Comparison of ENCODE assay signal across 8 mouse cellular contexts in genomic region chr2:151535961-151536617, GRCm38 (mm10). TPM values are rescaled to one million over a fixed set of nuclear protein-coding genes. Genes with fewer than 3 reads are reported as not detected.
A peak's percentile ranks its signal among the peaks of the same experiment; 100 is the strongest.
DNase-seq lines count a peak whose midpoint lies in the region; ATAC-seq and TF ChIP-seq lines count a peak whose summit lies in the region.

No protein-coding gene starts in this region.

- no peak overlapping the region for H3K4me3 ChIP-seq in lung, postnatal 0 days (ENCODE audit: low read depth, low read length)
- no peak overlapping the region for H3K4me3 ChIP-seq in embryonic facial prominence, embryonic 12.5 days
- H3K4me3 ChIP-seq in limb, embryonic 15.5 days: no peak overlapping the region
- no peak overlapping the region for H3K4me3 ChIP-seq in neural tube, embryonic 15.5 days (replicated peaks)

- H3K9me3 ChIP-seq in lung, postnatal 0 days (ENCODE audit: low read length): no peaks in the 10 kb centered on the region
- H3K9me3 ChIP-seq in embryonic facial prominence, embryonic 12.5 days: no peaks in the 10 kb centered on the region
- no peaks in the 10 kb centered on the region for H3K9me3 ChIP-seq in limb, embryonic 15.5 days
- no peaks in the 10 kb centered on the region for H3K9me3 ChIP-seq in neural tube, embryonic 15.5 days (replicated peaks)

- H3K27ac ChIP-seq in lung, postnatal 0 days (ENCODE audit: low read length): peak overlapping the region; percentile 84
- no peak overlapping the region for H3K27ac ChIP-seq in embryonic facial prominence, embryonic 12.5 days
- 0 out of 2 replicates have a peak overlapping the region, but pooled peaks have one; percentile 22 for H3K27ac ChIP-seq in limb, embryonic 15.5 days
- peak overlapping the region; percentile 61 for H3K27ac ChIP-seq in neural tube, embryonic 15.5 days (replicated peaks)

- 23% methylated on average over 1 of the region's 1 CpGs for whole genome bisulfite sequencing in lung, postnatal 0 days
- 79% methylated on average over 1 of the region's 1 CpGs for WGBS in embryonic facial prominence, embryonic 12.5 days
- 86% methylated on average over 1 of the region's 1 CpGs for WGBS in limb, embryonic 15.5 days
- WGBS in neural tube, embryonic 15.5 days: 24% methylated on average over 1 of the region's 1 CpGs

- peak; percentile 56 for ATAC-seq in lung, postnatal 0 days
- 0 out of 2 replicates have a peak, but pooled peaks have one; percentile 8 for ATAC-seq in embryonic facial prominence, embryonic 12.5 days (ENCODE audit: insufficient number of reproducible peaks, insufficient read depth, low FRiP score, low TSS enrichment)
- no peak for ATAC-seq in limb, embryonic 15.5 days (ENCODE audit: insufficient number of reproducible peaks, low FRiP score, low TSS enrichment, low read depth)
- peak; percentile 43; the same call in 1 of the 2 replicates for ATAC-seq in neural tube, embryonic 15.5 days (ENCODE audit: low FRiP score)

- H3K4me2 ChIP-seq in lung, postnatal 0 days (replicated peaks; ENCODE audit: low read depth, low read length): peak overlapping the region; percentile 34; the same call in 1 of the 2 replicates
- no peak overlapping the region for H3K4me2 ChIP-seq in embryonic facial prominence, embryonic 12.5 days (replicated peaks)
- H3K4me2 ChIP-seq in limb, embryonic 15.5 days: no peak overlapping the region
- H3K4me2 ChIP-seq in neural tube, embryonic 15.5 days: no peak overlapping the region

- peaks cover 8% of the 10 kb centered on the region; the same call in 1 of the 2 replicates for H3K4me1 ChIP-seq in lung, postnatal 0 days (ENCODE audit: insufficient read depth, low read depth, low read length)
- no peaks in the 10 kb centered on the region; the same call in 1 of the 2 replicates for H3K4me1 ChIP-seq in embryonic facial prominence, embryonic 12.5 days
- H3K4me1 ChIP-seq in limb, embryonic 15.5 days: no peaks in the 10 kb centered on the region
- H3K4me1 ChIP-seq in neural tube, embryonic 15.5 days: no peaks in the 10 kb centered on the region

- H3K9ac ChIP-seq in lung, postnatal 0 days (replicated peaks; ENCODE audit: low read depth): no peak overlapping the region
- no peak overlapping the region for H3K9ac ChIP-seq in embryonic facial prominence, embryonic 12.5 days
- no peak overlapping the region for H3K9ac ChIP-seq in limb, embryonic 15.5 days
- no peak overlapping the region for H3K9ac ChIP-seq in neural tube, embryonic 15.5 days (replicated peaks)

- peak; percentile 48 for DNase-seq in lung, postnatal 0 days (ENCODE audit: low spot score)
- DNase-seq in lung, postnatal 25 days (ENCODE audit: low spot score): no peak
- no peak for DNase-seq in layer of hippocampus, postnatal 36 days
- no peak for DNase-seq in spleen, postnatal 36 days (ENCODE audit: low spot score in 2 of 2)
- no peak for DNase-seq in spleen, postnatal 4 days (ENCODE audit: low spot score in 2 of 2)

- TF ChIP-seq CTCF in lung, postnatal 0 days (IDR thresholded peaks at IDR 0.05): no peak

- no peaks in the 10 kb centered on the region for H3K36me3 ChIP-seq in lung, postnatal 0 days (ENCODE audit: insufficient read depth, low read length)
- no peaks in the 10 kb centered on the region for H3K36me3 ChIP-seq in embryonic facial prominence, embryonic 12.5 days
- no peaks in the 10 kb centered on the region for H3K36me3 ChIP-seq in limb, embryonic 15.5 days
- H3K36me3 ChIP-seq in neural tube, embryonic 15.5 days: no peaks in the 10 kb centered on the region

- no peaks in the 10 kb centered on the region for H3K27me3 ChIP-seq in lung, postnatal 0 days (replicated peaks; ENCODE audit: insufficient read depth, low read length)
- no peaks in the 10 kb centered on the region for H3K27me3 ChIP-seq in embryonic facial prominence, embryonic 12.5 days
- no peaks in the 10 kb centered on the region for H3K27me3 ChIP-seq in limb, embryonic 15.5 days
- H3K27me3 ChIP-seq in neural tube, embryonic 15.5 days (replicated peaks): no peaks in the 10 kb centered on the region

- no peak for TF ChIP-seq EP300 in lung, postnatal 0 days (IDR thresholded peaks at IDR 0.05)

RNA-seq across cellular contexts. Expression of gene Fkbp1a, which starts 6.2 kb away (rescaled TPM):
- polyA plus RNA-seq in lung, postnatal 0 days (2015; fragmentation: Nextera tagmentation; extraction: Ambion mirVana): 686 and 696 TPM in 2 replicates
- 472 and 491 TPM in 2 replicates for polyA plus RNA-seq in embryonic facial prominence, embryonic 12.5 days (2016; fragmentation: Nextera tagmentation; extraction: Ambion mirVana)
- 501 and 547 TPM in 2 replicates for polyA plus RNA-seq in limb, embryonic 15.5 days (2015; fragmentation: Nextera tagmentation; extraction: Ambion mirVana)
- polyA plus RNA-seq in neural tube, embryonic 15.5 days (2015; fragmentation: Nextera tagmentation; extraction: Ambion mirVana): 644 and 655 TPM in 2 replicates
- total RNA-seq in layer of hippocampus, postnatal 36 days (2021): 100 to 1,000 TPM; 926 to 966 TPM

RNA-seq across cellular contexts. Expression of gene Sdcbp2, which starts 36.3 kb away (rescaled TPM):
- 1.6 and 2.5 TPM in 2 replicates for polyA plus RNA-seq in lung, postnatal 0 days (2015; fragmentation: Nextera tagmentation; extraction: Ambion mirVana)
- polyA plus RNA-seq in embryonic facial prominence, embryonic 12.5 days (2016; fragmentation: Nextera tagmentation; extraction: Ambion mirVana): 0.59 and 1.0 TPM in 2 replicates
- polyA plus RNA-seq in limb, embryonic 15.5 days (2015; fragmentation: Nextera tagmentation; extraction: Ambion mirVana): 1.7 and 2.4 TPM in 2 replicates
- polyA plus RNA-seq in neural tube, embryonic 15.5 days (2015; fragmentation: Nextera tagmentation; extraction: Ambion mirVana): 1.2 and 2.8 TPM in 2 replicates
- total RNA-seq in layer of hippocampus, postnatal 36 days (2021): 1 to 10 TPM; 1.5 to 1.6 TPM

RNA-seq across cellular contexts. Expression of gene Nsfl1c, which starts 42.1 kb away (rescaled TPM):
- 100 and 114 TPM in 2 replicates for polyA plus RNA-seq in lung, postnatal 0 days (2015; fragmentation: Nextera tagmentation; extraction: Ambion mirVana)
- polyA plus RNA-seq in embryonic facial prominence, embryonic 12.5 days (2016; fragmentation: Nextera tagmentation; extraction: Ambion mirVana): 276 and 279 TPM in 2 replicates
- 231 and 232 TPM in 2 replicates for polyA plus RNA-seq in limb, embryonic 15.5 days (2015; fragmentation: Nextera tagmentation; extraction: Ambion mirVana)
- 254 and 270 TPM in 2 replicates for polyA plus RNA-seq in neural tube, embryonic 15.5 days (2015; fragmentation: Nextera tagmentation; extraction: Ambion mirVana)
- total RNA-seq in layer of hippocampus, postnatal 36 days (2021): 100 to 1,000 TPM; 144 to 148 TPM
